12 mouse cellular contexts compared by ENCODE assay signal in genomic region chr1:92769696-92770095, GRCm38 (mm10).
DNase-seq lines count a peak whose midpoint lies in the region; ATAC-seq and TF ChIP-seq lines count a peak whose summit lies in the region.
"Had no signal": no experiment of that assay in that cellular context is flagged by ENCODE, and none has a peak within 500 bp of the region (broad histone marks: within the 10 kb centered on the region; RNA-seq: fewer than 3 reads in every experiment).

No protein-coding gene starts in this region.

- H3K4me3 ChIP-seq in lung, embryonic 16.5 days (ENCODE audit: low read length): no peak overlapping the region
- H3K4me3 ChIP-seq in lung, adult 2 months (replicated peaks; ENCODE audit: extremely low read depth, low read depth, low read length): no peak overlapping the region
- H3K4me3 ChIP-seq in embryonic facial prominence, embryonic 14.5 days (ENCODE audit: low read depth, low read length): no peak overlapping the region
- no peak overlapping the region for H3K4me3 ChIP-seq in midbrain, embryonic 16.5 days (ENCODE audit: low read depth, low read length)
- H3K4me3 ChIP-seq: heart, embryonic 12.5 days; liver, embryonic 15.5 days had no signal

- H3K4me2 ChIP-seq in lung, embryonic 16.5 days (ENCODE audit: low read depth, low read length): no peak overlapping the region
- no peak overlapping the region for H3K4me2 ChIP-seq in embryonic facial prominence, embryonic 14.5 days (ENCODE audit: low read depth, low read length)
- H3K4me2 ChIP-seq in midbrain, embryonic 16.5 days (ENCODE audit: low read length): no peak overlapping the region
- H3K4me2 ChIP-seq: heart, embryonic 12.5 days; liver, embryonic 15.5 days had no signal

- H3K4me1 ChIP-seq in lung, embryonic 16.5 days (replicated peaks; ENCODE audit: control insufficient read depth, insufficient read depth, low read length): peaks cover 2% of the 10 kb centered on the region; the same call in 1 of the 2 replicates
- no peaks in the 10 kb centered on the region; the same call in 1 of the 2 replicates for H3K4me1 ChIP-seq in lung, adult 2 months (ENCODE audit: control insufficient read depth, insufficient read depth, low read length)
- peaks cover 42% of the 10 kb centered on the region for H3K4me1 ChIP-seq in embryonic facial prominence, embryonic 14.5 days (ENCODE audit: control insufficient read depth, insufficient read depth, low read length)
- H3K4me1 ChIP-seq in midbrain, embryonic 16.5 days (ENCODE audit: control insufficient read depth, insufficient read depth, low read length): peaks cover 17% of the 10 kb centered on the region
- H3K4me1 ChIP-seq: liver, embryonic 15.5 days had no signal

- H3K36me3 ChIP-seq in lung, embryonic 16.5 days (ENCODE audit: control insufficient read depth, insufficient read depth, low read length): no peaks in the 10 kb centered on the region
- no peaks in the 10 kb centered on the region for H3K36me3 ChIP-seq in embryonic facial prominence, embryonic 14.5 days (ENCODE audit: control insufficient read depth, insufficient read depth, low read length)
- no peaks in the 10 kb centered on the region for H3K36me3 ChIP-seq in midbrain, embryonic 16.5 days (ENCODE audit: control insufficient read depth, insufficient read depth, low read length)
- H3K36me3 ChIP-seq: heart, embryonic 12.5 days; liver, embryonic 15.5 days had no signal

- no peak for TF ChIP-seq POLR2A in lung, adult 2 months (IDR thresholded peaks at IDR 0.05; ENCODE audit: borderline replicate concordance, extremely low read depth, low read depth, low read length)

- H3K27ac ChIP-seq in lung, embryonic 16.5 days (ENCODE audit: low read length): no peak overlapping the region
- H3K27ac ChIP-seq in embryonic facial prominence, embryonic 14.5 days (replicated peaks; ENCODE audit: low read depth, low read length): 0 out of 2 replicates have a peak overlapping the region, but pooled peaks have one; percentile 45
- H3K27ac ChIP-seq in midbrain, embryonic 16.5 days (ENCODE audit: low read length): peak overlapping the region; percentile 10; the same call in 1 of the 2 replicates
- H3K27ac ChIP-seq: liver, embryonic 15.5 days had no signal

- H3K9me3 ChIP-seq in lung, embryonic 16.5 days (ENCODE audit: control insufficient read depth, low read length): no peaks in the 10 kb centered on the region
- H3K9me3 ChIP-seq in embryonic facial prominence, embryonic 14.5 days (ENCODE audit: control insufficient read depth, low read length): no peaks in the 10 kb centered on the region
- no peaks in the 10 kb centered on the region for H3K9me3 ChIP-seq in midbrain, embryonic 16.5 days (replicated peaks; ENCODE audit: control insufficient read depth, low read length, poor library complexity, severe bottlenecking)
- H3K9me3 ChIP-seq: heart, embryonic 12.5 days; liver, embryonic 15.5 days had no signal

- no peak for DNase-seq in lung, adult 2 months
- DNase-seq in adrenal gland, adult 8-10 months: peak; percentile 55
- peak; percentile 42 for DNase-seq in embryonic facial prominence, embryonic 14.5 days (ENCODE audit: low spot score)
- no peak for DNase-seq in thymus, postnatal 14 days
- DNase-seq in yolk sac, embryonic 10.5 days (ENCODE audit: low spot score): no peak
- DNase-seq: cerebellum, adult 18-20 months; thymus, postnatal 25 days had no signal

- WGBS in lung, embryonic 16.5 days: 36% methylated on average over 7 of the region's 7 CpGs
- WGBS in lung, adult 2 months: 44% methylated on average over 7 of the region's 7 CpGs
- 39% methylated on average over 7 of the region's 7 CpGs for WGBS in embryonic facial prominence, embryonic 14.5 days
- 31% methylated on average over 7 of the region's 7 CpGs for WGBS in midbrain, embryonic 16.5 days

- peak; percentile 59; the same call in 1 of the 2 replicates for ATAC-seq in lung, embryonic 16.5 days (ENCODE audit: low read depth)
- no peak for ATAC-seq in embryonic facial prominence, embryonic 14.5 days (ENCODE audit: low read depth)
- no peak for ATAC-seq in midbrain, embryonic 16.5 days
- ATAC-seq: activated CD4-positive, CD25-positive, alpha-beta regulatory T cell, adult 4 months had no signal

- H3K9ac ChIP-seq in lung, embryonic 16.5 days (ENCODE audit: low read length): no peak overlapping the region
- no peak overlapping the region for H3K9ac ChIP-seq in embryonic facial prominence, embryonic 14.5 days (ENCODE audit: low read depth, low read length)
- no peak overlapping the region for H3K9ac ChIP-seq in midbrain, embryonic 16.5 days (ENCODE audit: low read depth, low read length)
- H3K9ac ChIP-seq: heart, embryonic 12.5 days; liver, embryonic 15.5 days had no signal

- no peaks in the 10 kb centered on the region for H3K27me3 ChIP-seq in lung, embryonic 16.5 days (ENCODE audit: control insufficient read depth, insufficient read depth, low read depth, low read length)
- H3K27me3 ChIP-seq in embryonic facial prominence, embryonic 14.5 days (replicated peaks; ENCODE audit: control insufficient read depth, insufficient read depth, low read length): no peaks in the 10 kb centered on the region; the same call in 1 of the 2 replicates
- H3K27me3 ChIP-seq in midbrain, embryonic 16.5 days (ENCODE audit: control insufficient read depth, insufficient read depth, low read depth, low read length): no peaks in the 10 kb centered on the region
- H3K27me3 ChIP-seq: liver, embryonic 15.5 days had no signal

- no peak for TF ChIP-seq CTCF in lung, adult 2 months (IDR thresholded peaks at IDR 0.05; ENCODE audit: insufficient read depth, low read length)

Comparison
In these comparisons a context has a peak if more than half of its experiments do, and no peak if none do; other contexts are left out.
1. DNase-seq: peak in adrenal gland, adult 8-10 months (single experiment) and embryonic facial prominence, embryonic 14.5 days (single experiment); none in lung, adult 2 months (single experiment), thymus, postnatal 14 days (single experiment) and yolk sac, embryonic 10.5 days (single experiment).